Mouse (Mus musculus) retina, adult 2 months (tissue): ENCODE results near the gene Smpd4.

Source experiments
- DNase-seq: peaks from one replicate; pipeline ENCODE4 v3.0.0-alpha.2; 2012; ENCODE audit warnings: low read depth, low spot score

Smpd4 gene

DNA sequence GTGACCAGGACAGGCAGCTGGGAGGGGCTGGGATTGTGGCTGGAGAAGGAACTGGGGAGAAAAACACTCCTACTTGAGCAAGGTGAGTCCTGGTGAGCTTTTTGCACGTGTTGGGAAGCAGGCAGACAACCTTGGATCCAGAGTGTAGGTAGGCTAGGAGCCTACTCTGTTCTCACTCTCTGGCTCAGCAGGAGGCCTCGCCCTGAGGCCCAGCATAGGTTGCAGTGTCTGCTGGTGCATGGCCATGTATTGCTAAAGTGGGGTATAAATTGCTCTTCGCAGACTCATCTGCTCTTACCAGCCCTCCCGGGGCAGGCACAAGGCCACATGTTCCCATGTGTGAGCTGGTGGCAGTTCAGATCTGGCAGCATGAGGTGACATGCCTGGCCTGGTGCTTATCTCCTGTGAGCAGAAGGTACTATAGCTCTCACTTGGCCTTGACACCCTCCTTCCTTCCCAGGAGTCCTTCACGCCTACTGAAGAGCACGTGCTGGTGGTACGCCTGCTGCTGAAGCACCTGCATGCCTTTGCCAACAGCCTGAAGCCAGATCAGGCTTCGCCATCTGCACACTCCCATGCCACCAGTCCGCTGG is 19.0 kb downstream of the Smpd4 start:
- no peak for DNase-seq

DNA sequence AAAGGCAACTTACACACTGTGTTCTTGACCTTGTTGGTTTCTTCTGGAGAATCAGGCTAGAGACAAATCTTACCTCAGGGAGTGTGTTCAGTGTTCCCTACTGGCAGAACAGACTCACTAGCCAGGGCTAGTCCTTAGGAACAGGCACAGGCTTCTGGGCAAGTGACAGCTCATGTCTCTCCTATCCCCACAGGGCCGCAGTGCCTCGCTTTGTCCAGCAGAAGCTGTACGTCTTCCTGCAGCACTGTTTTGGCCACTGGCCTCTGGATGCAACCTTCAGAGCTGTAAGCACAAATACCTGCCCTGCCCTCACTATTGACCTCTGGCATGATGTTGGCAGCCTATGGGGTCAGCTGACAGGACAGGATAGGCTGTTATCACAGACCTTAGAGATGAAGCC is 19.9 kb downstream of the Smpd4 start:
- no peak for DNase-seq

DNA sequence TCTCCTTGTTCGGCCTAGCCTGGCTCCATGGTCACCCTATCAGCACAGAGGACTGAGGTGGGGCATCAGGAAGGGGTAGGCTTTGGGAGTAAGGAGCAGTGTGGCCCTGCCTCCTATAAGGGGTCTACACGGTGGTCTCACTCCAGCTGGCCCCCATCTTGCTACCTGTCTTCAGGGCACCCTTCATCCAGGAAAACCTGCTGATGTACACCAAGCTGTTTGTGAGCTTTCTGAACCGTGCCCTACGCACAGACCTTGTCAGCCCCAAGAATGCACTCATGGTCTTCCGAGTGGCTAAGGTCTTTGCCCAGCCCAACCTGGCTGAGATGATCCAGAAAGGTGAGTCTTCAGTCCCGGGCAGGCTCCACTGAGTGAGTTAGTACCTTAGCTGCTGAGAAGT is 20.8 kb downstream of the Smpd4 start:
- DNase-seq, result no peak

DNA sequence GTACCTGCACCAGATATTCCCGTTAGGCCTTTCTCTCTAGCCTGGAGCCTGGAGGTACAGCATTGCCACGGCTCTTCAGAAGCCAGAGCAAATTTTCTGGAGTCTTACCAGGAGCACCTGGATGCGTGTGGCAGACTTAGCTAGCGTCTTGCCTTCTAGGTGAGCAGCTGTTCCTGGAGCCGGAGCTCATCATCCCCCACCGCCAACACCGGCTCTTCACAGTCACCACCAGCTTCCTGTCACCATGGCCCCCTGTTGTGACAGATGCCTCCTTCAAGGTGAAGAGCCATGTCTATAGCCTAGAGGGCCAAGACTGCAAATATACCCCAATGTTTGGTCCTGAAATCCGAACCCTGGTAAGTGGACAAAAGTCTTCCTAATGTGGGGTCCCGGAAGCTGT is 21.6 kb downstream of the Smpd4 start:
- no peak for DNase-seq

DNA sequence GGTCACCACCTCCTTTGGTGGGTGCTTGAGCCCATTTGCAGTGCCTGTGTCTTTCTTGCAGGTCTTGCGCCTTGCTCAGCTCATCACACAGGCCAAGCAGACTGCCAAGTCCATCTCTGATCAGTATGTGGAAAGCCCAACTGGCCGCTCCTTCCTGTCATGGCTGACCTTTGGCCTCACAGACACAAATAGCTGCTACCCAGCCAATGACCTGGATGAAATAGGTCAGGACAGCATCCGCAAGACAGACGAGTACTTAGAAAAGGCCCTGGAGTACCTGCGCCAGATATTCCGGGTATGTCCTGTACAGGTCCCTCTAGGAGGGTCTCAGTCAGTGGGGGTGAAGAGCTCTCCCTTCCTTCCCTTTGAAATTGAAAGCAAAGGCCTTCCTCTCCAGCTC is 22.1 kb downstream of the Smpd4 start:
- no peak for DNase-seq

DNA sequence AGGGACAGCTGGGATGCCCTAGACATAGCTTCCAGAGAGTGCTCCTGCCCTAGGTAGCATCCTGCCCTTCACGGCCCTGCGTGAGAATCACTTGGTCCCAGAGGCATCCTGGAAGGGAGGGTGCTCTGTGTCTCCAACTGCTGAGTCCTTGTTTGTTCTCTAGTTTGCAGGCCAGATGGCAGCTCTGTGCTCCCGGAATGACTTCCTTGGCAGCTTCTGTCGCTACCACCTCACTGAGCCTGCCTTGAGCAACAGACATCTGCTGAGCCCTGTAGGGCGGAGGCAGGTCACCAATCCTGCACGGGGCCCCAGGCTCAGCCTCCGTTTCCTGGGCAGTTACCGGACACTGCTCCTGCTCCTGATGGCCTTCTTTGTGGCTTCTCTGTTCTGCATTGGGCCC is 23.2 kb downstream of the Smpd4 start:
- no peak for DNase-seq

DNA sequence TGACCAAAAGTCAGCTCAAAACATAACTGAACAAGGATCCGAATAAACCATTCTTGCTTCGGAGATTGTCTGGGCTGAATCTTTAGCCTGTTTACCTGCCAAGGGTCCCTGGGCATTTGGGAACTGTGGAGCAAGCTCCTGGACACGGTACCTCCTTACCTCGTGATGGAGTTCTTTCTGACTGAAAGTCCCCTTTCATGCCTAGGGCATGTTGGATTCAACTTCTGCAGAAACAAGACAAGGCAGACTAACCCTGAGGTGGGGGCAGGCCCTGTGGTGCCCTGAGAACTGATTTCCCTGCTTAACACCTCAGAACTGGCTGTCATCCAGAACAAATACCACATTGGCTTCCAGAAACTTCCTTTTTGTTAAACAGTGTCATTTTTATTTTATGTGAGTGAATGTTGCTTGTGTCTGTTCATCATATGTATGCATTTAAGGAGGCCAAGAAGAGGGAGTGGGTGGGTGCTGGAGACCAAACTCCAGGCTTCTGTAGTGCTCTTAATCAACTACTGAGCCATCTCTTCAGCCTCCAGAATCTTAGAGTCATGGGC is 24.4 kb downstream of the Smpd4 start:
- DNase-seq, result no peak

DNA sequence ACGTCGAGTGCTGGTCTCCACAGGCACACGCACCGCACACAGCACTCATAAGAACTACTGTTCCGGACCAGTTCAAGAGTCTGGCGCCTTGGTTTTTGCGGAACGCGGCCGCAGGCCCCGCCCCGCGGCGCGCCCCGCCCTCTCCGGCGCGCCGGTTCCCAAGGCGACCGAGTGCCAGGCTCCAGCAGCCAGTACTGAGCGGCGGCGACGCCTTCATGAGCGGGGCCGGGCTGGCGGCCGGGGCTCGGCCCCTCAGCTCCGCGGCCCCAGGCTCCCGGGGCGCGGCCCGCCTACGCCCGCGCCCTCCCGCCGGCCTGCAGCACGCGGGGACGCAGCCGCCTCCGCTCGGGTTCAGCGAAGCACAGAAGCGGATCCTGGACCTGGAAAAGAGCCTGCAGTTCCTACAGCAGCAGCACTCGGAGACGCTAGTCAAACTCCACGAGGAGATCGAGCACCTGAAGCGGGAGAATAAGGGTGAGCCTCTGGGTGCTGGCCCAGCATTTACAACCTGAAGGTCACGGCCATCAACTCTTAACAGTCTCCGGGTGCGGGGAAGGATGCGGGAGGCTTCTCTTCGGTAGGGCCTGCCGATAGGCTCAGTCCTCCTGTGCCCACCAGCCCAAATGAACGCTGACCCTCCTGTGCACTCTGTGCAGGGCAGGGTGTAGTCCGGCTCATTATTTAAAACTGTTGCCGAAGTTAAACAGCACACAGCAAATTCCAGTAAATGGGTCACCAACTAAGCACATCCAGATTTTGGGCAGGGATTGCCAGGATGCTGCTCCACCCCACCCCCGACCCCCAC is 27.4 kb downstream of the Smpd4 start, which contains the start of gene Ccdc74a:
Ccdc74a (plus strand) TSS at position 161 of the 805 bp plus-strand sequence.
- peak; percentile 32 for DNase-seq

DNA sequence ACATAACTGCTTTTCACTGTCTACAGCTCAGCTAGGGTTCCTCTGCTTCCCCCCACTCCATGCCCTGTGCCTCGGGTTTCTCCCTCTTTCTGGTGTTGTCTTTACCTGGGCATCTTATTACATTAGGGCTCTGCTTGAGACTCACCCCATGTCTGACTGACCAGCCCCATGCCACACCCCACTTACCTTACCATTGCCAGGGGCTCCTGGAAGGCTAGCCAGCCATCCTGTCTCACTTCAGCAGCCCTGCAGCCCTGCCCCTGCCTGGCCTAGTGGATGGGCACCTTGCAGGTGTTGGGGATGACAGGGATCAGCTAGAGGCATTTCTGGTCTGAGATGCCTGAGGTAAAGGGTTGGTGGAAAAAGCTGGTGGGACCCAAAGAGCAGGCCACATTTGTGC is 28.0 kb downstream of the Smpd4 start:
- DNase-seq, result no peak

DNA sequence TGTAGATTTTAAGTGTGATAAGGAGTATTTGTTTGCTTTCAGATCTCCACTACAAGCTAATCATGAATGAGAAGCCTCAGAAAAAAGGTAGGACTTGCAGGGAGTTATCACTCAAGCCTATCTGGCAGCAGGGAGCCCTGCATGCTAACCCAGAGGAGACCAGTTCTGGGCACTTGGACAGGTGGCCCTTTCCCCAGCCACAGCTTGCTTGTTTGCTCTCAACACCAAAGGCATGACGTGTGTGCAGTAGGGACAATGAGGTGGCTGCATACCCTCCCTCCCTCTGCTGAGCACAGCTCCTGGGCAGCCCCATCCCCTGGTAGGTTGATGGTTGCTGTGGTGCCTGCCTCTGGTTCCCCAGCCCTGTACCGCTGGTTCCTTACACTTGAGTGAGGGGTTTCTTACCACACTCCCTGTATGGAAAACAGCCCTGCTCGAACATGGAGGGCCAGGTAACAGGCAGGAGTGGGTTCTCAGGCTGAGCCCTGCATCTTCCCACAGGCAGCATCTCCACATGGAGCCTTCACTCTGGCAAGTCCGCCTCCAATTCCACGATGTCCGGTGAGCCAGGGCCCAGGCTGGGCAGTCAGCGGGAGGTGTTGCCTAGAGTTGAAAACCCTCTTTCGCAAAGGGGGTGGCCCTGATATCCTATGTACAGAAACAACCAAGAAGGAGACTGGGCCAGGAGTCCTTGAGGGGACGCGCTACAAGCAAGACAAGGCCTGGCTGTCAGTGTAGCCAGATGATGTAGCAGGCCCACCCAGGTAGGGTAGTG is 28.6 kb downstream of the Smpd4 start:
- DNase-seq, result no peak

DNA sequence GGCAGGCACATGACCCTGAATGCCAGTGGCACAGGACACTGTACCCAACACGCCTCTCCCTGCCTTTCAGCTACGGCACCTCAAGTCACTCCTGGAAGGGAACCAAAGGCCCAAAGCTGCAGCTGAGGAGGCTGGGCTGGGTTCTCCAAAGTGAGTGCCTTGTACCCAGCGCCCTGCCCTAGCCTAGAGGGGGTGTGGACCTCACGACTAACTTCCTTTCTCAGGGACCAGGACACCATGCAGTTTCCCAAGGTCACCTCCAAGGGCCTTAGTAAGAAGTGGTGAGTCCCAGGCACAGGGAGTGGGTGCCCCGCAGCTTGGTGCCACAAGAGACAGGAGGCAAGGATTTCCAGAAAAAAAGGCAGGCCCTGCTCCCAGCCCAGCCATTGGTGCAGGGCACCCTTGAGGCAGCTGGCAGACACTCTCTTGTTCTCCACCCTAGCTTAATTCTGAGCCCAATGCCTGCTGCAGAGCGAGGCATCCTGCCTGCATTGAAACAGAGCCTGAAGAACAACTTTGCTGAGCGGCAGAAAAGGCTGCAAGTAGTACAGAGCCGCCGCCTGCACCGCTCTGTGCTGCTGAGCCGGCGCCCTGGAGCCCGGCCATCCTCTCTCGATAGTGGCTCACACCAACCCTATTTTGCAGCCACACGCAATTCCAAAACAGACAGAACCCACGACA is 30.9 kb downstream of the Smpd4 start:
- no peak for DNase-seq

DNA sequence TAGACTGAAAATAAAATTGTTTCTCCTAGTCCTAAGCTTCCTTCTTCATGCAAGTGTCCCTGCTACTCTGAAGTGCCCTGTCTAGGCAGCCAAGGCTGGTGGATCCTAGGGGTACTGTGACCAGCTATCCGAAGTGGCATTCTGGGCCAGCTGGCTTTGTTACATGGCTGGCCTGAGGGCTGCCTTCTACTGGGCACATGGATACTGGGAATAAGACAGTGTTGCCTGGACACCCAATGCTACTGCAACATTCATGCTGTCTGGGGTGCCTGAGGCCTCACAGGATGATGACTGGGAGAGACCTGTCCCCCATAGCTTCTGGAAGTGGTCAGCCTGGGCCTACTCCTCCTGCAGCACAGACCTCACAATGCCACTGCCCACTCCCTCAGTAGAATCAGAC is 31.6 kb downstream of the Smpd4 start:
- DNase-seq, result no peak

DNA sequence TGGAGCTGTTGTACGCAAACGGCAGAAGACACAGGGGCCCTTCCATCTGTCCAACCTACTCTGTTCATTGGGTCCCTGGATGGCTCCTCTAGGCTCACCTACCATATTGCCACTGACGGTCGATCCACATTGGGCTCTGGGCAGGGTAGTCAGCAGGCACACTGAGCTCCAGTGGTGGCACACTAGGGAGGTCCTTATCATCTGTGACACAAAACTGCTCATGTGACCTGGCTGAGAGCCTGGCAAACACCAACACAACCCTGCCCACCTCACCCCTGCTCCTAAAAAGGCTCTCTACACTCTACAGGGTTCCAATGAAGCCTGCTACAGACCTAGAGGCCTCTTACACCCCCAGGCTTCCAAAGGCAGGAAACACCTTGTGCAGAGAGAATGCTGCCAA is 33.5 kb downstream of the Smpd4 start:
- no peak for DNase-seq

DNA sequence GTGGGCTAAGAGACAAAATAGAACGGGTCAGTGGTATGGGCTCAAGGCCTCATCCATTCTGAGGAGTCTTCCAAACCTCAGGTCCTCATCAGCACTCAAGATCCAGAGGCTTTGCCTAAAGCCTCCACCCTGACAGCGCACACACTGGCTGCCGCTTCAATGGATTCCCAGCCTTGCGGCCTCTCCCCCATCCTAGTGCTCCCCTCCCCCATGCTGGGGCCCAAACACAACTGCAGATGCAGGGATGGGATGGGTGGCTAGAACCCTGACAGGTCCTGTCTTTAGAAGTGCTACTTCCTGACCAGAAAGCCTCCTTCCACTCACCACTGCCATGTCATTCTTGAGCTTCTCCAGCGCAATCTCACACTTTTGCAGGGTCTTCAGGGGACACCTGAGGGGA is 34.4 kb downstream of the Smpd4 start:
- no peak for DNase-seq

DNA sequence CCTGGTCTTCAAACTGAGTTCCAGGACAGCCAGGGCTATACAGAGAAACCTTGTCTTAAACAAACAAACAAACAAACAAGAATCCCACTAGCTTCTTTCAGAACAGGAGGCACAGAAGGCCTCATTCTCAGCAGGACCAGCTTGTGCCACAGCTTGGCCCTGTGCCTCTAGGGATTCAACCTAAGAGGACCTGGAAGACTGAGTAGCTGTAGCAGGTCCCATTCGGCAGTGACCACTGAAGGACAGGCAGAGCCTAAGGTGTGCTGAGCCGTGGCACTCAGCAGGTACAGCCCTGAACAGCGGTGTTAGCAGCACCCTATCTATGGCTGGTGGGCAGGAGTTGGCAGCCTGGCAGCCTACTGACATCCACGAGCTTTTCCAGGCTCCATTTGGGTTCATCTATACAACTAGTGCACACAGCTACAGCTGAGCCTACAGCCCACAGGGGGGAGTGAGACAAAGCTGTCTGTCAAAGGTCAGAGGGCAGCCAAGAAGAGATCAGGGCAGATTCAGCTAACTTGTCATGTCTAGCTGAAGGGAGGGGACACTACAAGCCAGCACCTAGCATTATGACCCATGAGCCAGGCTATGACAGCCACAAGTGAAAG is 35.1 kb downstream of the Smpd4 start:
- no peak for DNase-seq

DNA sequence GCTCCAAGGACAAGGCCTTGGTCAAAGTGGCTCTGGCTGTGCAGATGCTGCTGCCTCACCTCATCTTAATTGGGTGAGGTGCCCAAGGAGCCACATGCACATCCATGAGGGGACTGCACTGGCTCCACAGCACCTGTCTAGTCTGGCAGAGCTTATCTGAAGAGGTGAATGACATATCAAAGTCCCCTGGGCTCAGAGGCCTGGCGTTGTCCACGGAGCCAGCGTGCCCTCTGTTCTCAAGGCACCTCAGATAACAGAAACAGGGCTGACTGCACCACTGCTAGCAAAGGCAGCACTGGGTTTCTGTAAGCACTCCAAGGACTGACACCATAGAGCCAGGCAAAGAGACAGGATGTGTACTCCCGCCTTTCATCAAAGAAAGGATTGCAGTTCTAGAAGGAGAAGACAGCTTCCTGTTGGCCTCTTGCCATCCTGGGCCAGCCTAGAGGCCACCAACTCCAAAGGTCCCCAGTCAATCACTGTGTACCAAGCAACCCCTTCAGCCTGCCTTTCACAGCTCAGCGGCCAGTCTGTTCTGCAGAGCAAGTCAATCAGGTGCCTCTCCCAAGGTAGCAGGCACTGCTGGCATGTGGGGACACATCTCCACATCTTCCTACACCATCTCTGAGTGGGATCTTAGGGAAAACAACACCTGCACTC is 37.2 kb downstream of the Smpd4 start:
- no peak for DNase-seq

DNA sequence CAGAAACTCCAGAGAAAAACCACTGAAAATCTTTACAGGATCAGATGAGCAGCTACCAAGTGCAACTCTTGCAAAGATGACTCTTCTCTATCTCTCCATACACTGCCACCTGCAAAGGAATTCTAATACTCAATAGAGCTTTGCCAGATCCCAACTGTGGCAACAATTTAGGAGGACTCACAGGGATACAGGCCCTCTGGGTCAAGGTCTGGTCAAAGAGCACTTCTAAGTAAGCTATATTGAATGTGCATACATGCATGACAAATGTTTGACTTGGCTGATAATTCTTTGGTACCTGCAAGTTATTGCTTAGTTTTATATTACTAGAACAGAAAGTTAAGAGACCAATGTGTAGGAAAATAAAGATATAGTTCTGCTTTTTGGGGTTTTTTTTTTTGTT is 46.4 kb downstream of the Smpd4 start:
- no peak for DNase-seq

DNA sequence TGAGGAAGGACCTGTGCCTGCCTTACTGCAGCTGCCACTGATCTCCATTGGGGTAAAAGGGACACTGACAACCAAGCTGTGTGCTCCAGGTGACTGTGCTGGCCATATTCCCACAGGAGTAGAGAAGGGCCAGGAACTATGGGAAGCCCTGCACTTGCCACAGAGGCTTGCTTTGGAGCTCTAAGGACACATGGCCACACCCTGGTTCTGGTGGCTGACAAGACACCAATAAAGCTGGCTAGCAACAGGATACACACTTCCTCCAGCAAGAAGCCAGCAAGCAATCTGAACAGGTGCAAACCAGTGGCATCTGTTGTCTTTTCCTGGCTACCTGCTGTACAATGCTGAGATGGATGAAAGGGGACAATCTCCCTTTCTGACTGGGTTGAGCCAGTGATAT is 50.7 kb downstream of the Smpd4 start:
- DNase-seq, result no peak
